Mouse (Mus musculus): Measurements from ENCODE around the gene Scube3.

DNA sequence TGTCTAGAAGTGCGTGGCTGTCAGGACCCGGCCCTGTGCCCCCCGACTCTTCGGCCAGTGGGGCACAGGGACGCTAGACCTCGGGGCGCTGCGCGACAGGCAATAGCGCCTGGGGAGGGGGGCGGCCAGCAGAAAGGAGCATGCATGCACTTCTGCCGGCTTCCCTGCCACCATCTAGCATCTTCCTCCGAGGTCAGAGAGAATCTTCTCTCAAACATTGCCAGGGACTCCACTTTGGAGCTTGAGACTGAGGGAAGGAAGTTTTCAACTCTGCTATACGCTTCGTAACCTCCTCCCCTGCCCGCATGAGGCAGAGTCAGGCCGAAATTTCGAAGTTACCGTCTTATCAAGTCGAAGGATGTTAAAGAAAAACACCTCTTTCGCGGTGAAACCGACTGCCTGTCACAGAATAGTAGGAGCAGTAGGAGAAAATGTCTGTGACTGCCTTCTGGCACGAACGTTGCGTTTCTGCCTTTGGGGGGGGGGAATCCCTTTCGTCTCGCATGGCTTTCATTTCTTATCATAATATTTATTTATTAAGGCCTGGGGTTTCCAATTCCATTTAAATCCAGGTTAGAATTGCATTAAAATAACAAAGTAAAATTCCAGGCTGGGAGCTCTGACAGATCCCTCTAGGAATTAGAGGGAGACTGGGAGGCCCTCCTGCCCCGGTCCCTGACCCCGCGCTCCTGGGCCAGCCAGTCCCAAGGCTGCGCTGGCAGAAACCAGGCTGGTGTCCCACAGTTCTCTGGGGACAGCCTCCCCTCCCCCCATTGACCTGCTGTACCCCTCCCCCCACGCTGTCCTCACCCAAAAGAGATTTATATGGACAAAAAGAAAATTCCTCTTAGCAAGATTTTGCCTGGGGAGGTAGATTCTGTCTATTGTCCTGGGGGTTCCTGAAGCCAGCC is 1.0 kb downstream of the Scube3 start:
- TF ChIP-seq CTCF (IDR thresholded peaks at IDR 0.05; ENCODE audit: control insufficient read depth, insufficient read depth, insufficient read length) = no peak
- no peak for TF ChIP-seq MYOD1 (IDR thresholded peaks at IDR 0.05; ENCODE audit: control insufficient read depth, insufficient read length, low read depth)
- TF ChIP-seq USF1 (IDR thresholded peaks at IDR 0.05; ENCODE audit: low read depth) = no peak
- no peak for TF ChIP-seq MAX (IDR thresholded peaks at IDR 0.05)
- TF ChIP-seq CEBPB (IDR thresholded peaks at IDR 0.05; ENCODE audit: low read depth) = no peak
- no peak for TF ChIP-seq FOSL1 (IDR thresholded peaks at IDR 0.05; ENCODE audit: insufficient read depth, low read length, poor library complexity, severe bottlenecking)

Data from C2C12 (cell line).